Mouse (Mus musculus) E14TG2a.4 (cell line): ENCODE data around the gene Serpine1.
A peak's percentile ranks its signal among the peaks of the same experiment; 100 is the strongest.

Experiments
- H3K27me3 ChIP-seq: 2 replicates; pipeline ENCODE4 v1.6.1; 2014; ENCODE audit warnings: low read length, control low read depth; ENCODE audit not compliant: insufficient read depth
- H3K36me3 ChIP-seq: 2 replicates; pipeline ENCODE4 v1.6.1; 2014; ENCODE audit warnings: low read length, control low read depth; ENCODE audit not compliant: insufficient read depth
- H3K4me1 ChIP-seq: replicated peaks from 2 replicates; pipeline ENCODE4 v1.6.1; 2014; ENCODE audit warnings: low read depth, low read length, control low read depth
- H3K4me3 ChIP-seq: replicated peaks from 2 replicates; pipeline ENCODE4 v1.5.1; 2014; ENCODE audit warnings: mild to moderate bottlenecking, low read length
- H3K9me3 ChIP-seq: 2 replicates; pipeline ENCODE4 v1.6.1; 2014; ENCODE audit warnings: low read length, control low read depth
- CTCF ChIP-seq: conservative IDR thresholded peaks from 2 replicates; pipeline ENCODE4 v1.5.1; 2014; ENCODE audit warnings: low read length
- NANOG ChIP-seq: IDR thresholded peaks from 2 replicates; pipeline ENCODE4 v1.6.1; 2014; ENCODE audit warnings: borderline replicate concordance, low read length, mixed read lengths
- POU5F1 ChIP-seq: IDR thresholded peaks from 2 replicates; pipeline ENCODE4 v1.6.1; 2014; ENCODE audit warnings: low read length, borderline replicate concordance

Gene Serpine1

GRCm38 (mm10) chr5:137062601-137063000 lies 9.5 kb downstream of the Serpine1 start:
- H3K9me3 ChIP-seq = no peaks in the 10 kb centered on the region
- H3K36me3 ChIP-seq = peaks cover 45% of the 10 kb centered on the region
- H3K27me3 ChIP-seq = no peaks in the 10 kb centered on the region; the same call in 1 of the 2 replicates
- peaks cover 44% of the 10 kb centered on the region for H3K4me1 ChIP-seq
- TF ChIP-seq POU5F1 (no peak), CTCF (no peak), NANOG (no peak)
- no peak overlapping the region for H3K4me3 ChIP-seq

GRCm38 (mm10) chr5:137061809-137062481 lies 10.1 kb downstream of the Serpine1 start:
- H3K36me3 ChIP-seq = peaks cover 39% of the 10 kb centered on the region
- H3K4me1 ChIP-seq = peaks cover 37% of the 10 kb centered on the region
- H3K9me3 ChIP-seq = no peaks in the 10 kb centered on the region
- H3K27me3 ChIP-seq = no peaks in the 10 kb centered on the region; the same call in 1 of the 2 replicates
- TF ChIP-seq POU5F1 = no peak
- TF ChIP-seq NANOG = no peak
- peak; percentile 5; the same call in 1 of the 2 replicates for TF ChIP-seq CTCF
- H3K4me3 ChIP-seq = no peak overlapping the region

GRCm38 (mm10) chr5:137054873-137055272 lies 17.2 kb downstream of the Serpine1 start:
- peaks cover 38% of the 10 kb centered on the region for H3K4me1 ChIP-seq
- H3K9me3 ChIP-seq = no peaks in the 10 kb centered on the region
- no peak for TF ChIP-seq CTCF
- TF ChIP-seq POU5F1 = no peak
- TF ChIP-seq NANOG = no peak
- H3K4me3 ChIP-seq = no peak overlapping the region
- no peaks in the 10 kb centered on the region for H3K36me3 ChIP-seq
- H3K27me3 ChIP-seq = no peaks in the 10 kb centered on the region

- H3K9me3 ChIP-seq = no peaks in the 10 kb centered on the region
- TF ChIP-seq CTCF (no peak), NANOG (no peak), POU5F1 (no peak)
- no peak overlapping the region for H3K4me3 ChIP-seq
- H3K27me3 ChIP-seq = no peaks in the 10 kb centered on the region
- no peaks in the 10 kb centered on the region for H3K36me3 ChIP-seq
- peaks cover 36% of the 10 kb centered on the region for H3K4me1 ChIP-seq
Measured at GRCm38 (mm10) chr5:137054299-137054698, 17.8 kb downstream of the Serpine1 start.

- TF ChIP-seq NANOG (no peak), POU5F1 (no peak), CTCF (no peak)
- H3K4me3 ChIP-seq = no peak overlapping the region
- H3K27me3 ChIP-seq = no peaks in the 10 kb centered on the region
- peaks cover 54% of the 10 kb centered on the region for H3K4me1 ChIP-seq
- H3K9me3 ChIP-seq = no peaks in the 10 kb centered on the region
- no peaks in the 10 kb centered on the region for H3K36me3 ChIP-seq
Measured at GRCm38 (mm10) chr5:137051914-137052505, 20.1 kb downstream of the Serpine1 start.

- no peaks in the 10 kb centered on the region for H3K27me3 ChIP-seq
- no peak for TF ChIP-seq NANOG
- TF ChIP-seq POU5F1 = no peak
- TF ChIP-seq CTCF = no peak
- no peaks in the 10 kb centered on the region for H3K9me3 ChIP-seq
- H3K4me3 ChIP-seq = no peak overlapping the region
- H3K4me1 ChIP-seq = peaks cover 63% of the 10 kb centered on the region
- H3K36me3 ChIP-seq = no peaks in the 10 kb centered on the region
Measured at GRCm38 (mm10) chr5:137051125-137051524, 20.9 kb downstream of the Serpine1 start.

- peaks cover 61% of the 10 kb centered on the region for H3K4me1 ChIP-seq
- no peak overlapping the region for H3K4me3 ChIP-seq
- no peaks in the 10 kb centered on the region for H3K9me3 ChIP-seq
- TF ChIP-seq NANOG (no peak), POU5F1 (no peak)
- H3K36me3 ChIP-seq = peaks cover 9% of the 10 kb centered on the region
- no peaks in the 10 kb centered on the region for H3K27me3 ChIP-seq
Measured at GRCm38 (mm10) chr5:137046991-137047390, 25.1 kb downstream of the Serpine1 start.

- Histone ChIP-seq H3K27me3 (no peaks in the 10 kb centered on the region), H3K9me3 (no peaks in the 10 kb centered on the region), H3K36me3 (peaks cover 16% of the 10 kb centered on the region), H3K4me3 (no peak overlapping the region), H3K4me1 (peaks cover 62% of the 10 kb centered on the region)
- TF ChIP-seq CTCF (no peak), POU5F1 (no peak), NANOG (no peak; the same call in 1 of the 2 replicates)
Measured at GRCm38 (mm10) chr5:137046324-137046718, 25.7 kb downstream of the Serpine1 start.

- peaks cover 56% of the 10 kb centered on the region for H3K4me1 ChIP-seq
- no peak for TF ChIP-seq CTCF
- peaks cover 21% of the 10 kb centered on the region for H3K36me3 ChIP-seq
- no peaks in the 10 kb centered on the region for H3K9me3 ChIP-seq
- peak within 1 kb of the TSS; percentile 89 for H3K4me3 ChIP-seq
- no peaks in the 10 kb centered on the region for H3K27me3 ChIP-seq
Measured at GRCm38 (mm10) chr5:137045402-137046323, 26.4 kb downstream of the Serpine1 start, which contains the start of gene Ap1s1. TSS of gene Ap1s1 (minus strand) at chr5:137046135.
